Mouse (Mus musculus): Measurements from ENCODE around the gene Cldn6. TPM values are rescaled to one million over a fixed set of nuclear protein-coding genes. Genes with fewer than 3 reads are reported as not detected.

The Cldn6 gene
- polyA plus RNA-seq (2016; fragmentation: Nextera tagmentation; extraction: Ambion mirVana): 7.1 and 8.0 TPM in 2 replicates

DNA sequence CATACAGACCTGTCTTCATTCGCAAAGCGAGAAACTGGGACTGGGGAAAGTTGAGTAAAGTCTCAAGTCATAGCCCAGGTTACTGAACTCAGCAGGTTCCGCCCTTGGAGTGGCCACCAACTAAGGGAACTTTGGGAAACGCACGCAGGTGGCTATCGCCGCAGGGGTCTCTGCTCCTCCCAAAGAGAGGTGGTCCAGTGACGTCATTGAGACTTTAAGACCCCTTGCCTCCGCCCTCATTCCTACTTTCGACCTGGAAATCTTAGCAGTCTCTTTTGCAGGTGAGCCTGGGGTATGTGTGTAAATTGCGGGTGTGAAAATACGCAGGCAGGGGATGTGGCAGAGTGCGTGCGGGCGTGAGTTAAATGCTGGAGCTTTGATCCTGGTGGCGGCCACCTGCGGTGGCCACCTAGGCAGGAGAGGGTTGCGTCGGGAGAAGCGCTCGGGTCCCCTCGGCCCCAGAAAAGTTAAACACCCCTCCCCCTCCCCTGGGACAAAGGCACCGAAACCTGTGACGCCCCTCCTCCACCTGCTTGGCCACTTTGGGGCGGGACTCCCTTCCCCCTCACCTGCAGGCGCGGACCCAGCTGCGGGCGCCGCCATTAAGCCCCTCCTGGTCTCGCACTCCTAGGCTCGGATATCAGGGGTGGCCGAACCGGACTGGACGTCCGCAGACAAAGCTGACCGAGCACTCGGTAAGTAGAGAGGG lies at the start of gene Cldn6:
Gene Cldn6, plus strand, starts transcription at position 123 of the 709 bp plus-strand sequence.
- Histone ChIP-seq H3K4me2 (peak within 1 kb of the TSS; percentile 42), H3K4me3 (replicated peaks) (peak within 1 kb of the TSS; percentile 25), H3K9ac (no peak within 1 kb of the TSS), H3K27me3 (peaks cover 92% of the 10 kb centered on the region), H3K27ac (no peak within 1 kb of the TSS), H3K36me3 (replicated peaks) (no peaks in the 10 kb centered on the region), H3K4me1 (peaks cover 36% of the 10 kb centered on the region), H3K9me3 (no peaks in the 10 kb centered on the region)
- 2% methylated on average over 38 of the region's 38 CpGs for WGBS
- ATAC-seq (ENCODE audit: low FRiP score): no peak

DNA sequence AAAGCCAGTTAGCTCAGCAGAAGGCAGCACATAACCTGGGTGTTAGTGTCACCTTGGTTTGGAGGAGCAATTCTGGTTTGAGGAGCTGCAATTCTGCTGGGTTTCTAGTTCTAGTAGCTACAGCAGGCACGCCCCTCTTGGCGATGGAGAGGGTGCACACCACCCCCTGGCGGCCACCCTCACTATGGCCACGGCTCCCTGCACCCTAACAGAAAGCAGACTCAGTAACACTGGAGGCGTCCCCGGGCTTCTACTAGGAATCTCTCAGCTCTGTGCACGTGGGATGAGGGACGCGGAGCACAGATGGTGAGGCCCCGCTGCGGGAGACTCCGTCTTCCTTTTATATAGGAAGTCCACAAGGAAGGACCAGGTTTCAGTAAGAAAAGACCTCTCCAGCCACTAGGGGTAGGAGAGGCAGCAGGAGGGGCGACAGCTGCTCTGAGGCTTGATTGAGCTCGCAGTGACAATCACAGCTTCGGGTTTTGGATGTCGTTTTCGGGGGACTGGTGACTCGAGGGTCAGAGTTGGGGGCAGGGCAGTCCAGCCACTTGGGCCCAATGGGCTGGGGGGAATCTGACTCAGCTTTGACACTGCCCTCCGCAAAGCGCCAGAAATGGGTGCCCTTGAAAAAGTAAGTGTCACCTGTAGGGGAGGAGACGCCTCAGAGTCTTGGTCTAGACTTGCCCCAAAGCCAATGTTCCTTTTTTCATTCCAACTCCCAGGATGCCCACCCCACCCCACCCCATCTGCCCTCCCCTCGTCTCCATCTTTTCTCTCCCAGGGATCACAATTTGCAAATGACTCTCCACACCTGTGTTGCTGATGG lies 48.6 kb upstream of the Cldn6 start:
- Histone ChIP-seq H3K4me2 (peak overlapping the region; percentile 47), H3K36me3 (replicated peaks) (no peaks in the 10 kb centered on the region), H3K9me3 (no peaks in the 10 kb centered on the region), H3K9ac (0 out of 2 replicates have a peak overlapping the region, but pooled peaks have one; percentile 21), H3K4me3 (replicated peaks) (peak overlapping the region; percentile 10; the same call in 1 of the 2 replicates), H3K27ac (no peak overlapping the region), H3K4me1 (peaks cover 4% of the 10 kb centered on the region; the same call in 1 of the 2 replicates), H3K27me3 (no peaks in the 10 kb centered on the region)
- peak; percentile 88 for ATAC-seq (ENCODE audit: low FRiP score)
- WGBS: 17% methylated on average over 22 of the region's 22 CpGs

DNA sequence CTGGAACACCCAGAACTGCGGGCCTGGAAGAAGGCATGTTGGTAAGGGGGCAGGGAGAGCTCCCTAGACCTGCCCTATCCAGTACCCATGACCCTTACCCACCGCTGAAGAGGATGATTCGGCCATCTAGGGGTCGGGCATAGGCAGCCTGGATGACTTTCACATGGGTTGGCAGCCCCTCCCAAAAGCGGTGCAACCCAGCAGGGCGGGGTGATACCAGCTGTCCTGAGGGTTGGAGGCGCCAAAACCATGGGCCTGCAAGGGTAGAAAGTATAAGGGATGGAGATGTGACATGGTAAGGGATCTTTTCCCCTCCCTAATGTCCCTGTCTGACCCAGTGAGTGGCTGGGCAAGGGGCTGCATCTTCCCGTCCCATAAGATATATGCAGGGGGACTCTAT lies 47.8 kb upstream of the Cldn6 start:
- Histone ChIP-seq H3K27me3 (no peaks in the 10 kb centered on the region), H3K27ac (no peak overlapping the region), H3K4me3 (replicated peaks) (no peak overlapping the region), H3K9ac (no peak overlapping the region), H3K9me3 (no peaks in the 10 kb centered on the region), H3K36me3 (replicated peaks) (no peaks in the 10 kb centered on the region), H3K4me1 (peaks cover 4% of the 10 kb centered on the region; the same call in 1 of the 2 replicates), H3K4me2 (no peak overlapping the region)
- ATAC-seq (ENCODE audit: low FRiP score): no peak
- 82% methylated on average over 8 of the region's 8 CpGs for WGBS

DNA sequence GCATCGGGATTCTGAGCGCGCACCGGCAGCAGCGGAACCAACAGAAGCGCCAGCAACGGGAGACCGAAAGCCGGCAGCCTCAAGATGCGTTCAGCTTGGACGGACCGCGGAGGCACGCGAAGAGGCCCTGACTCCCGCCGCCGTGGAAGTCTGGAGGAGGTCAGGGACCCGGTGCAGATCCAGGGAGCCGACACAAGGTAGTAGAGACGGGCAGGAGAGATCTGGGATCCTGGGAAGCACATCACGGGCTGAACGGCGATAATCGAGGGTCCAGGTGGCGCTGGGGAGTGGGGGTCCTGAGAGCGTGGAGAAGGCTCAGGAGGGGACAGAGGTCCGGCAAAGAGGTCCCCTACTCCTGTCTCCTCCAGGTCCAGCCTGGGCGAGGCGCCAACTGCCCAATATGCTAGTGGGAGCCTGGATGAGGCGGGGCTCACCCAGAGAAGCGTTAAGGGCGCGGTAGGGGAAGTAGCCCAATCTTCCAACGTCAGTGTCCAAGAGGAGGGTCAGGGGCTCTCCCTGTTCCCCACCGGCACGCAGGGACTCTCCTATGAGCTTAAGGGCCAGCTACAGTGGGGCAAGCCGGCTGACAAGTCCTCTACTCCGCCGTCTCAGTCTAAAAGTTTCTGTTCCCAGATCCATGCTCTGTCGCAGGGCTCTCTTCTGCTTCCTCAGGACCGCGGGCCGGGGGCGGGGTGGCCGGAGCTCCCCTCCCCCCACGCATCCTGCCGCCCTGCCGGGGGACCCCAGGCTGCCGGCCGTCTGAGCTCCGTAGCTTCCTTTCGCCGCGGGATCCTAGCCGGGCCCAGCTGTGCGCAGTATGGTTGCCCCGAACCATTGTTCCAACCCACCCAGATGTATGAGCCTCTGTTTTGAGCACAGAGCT lies 34.2 kb upstream of the Cldn6 start, which contains the start of gene Mmp25:
Gene Mmp25, minus strand, starts transcription at position 665 of the 883 bp plus-strand sequence.
- H3K4me1 ChIP-seq: peaks cover 10% of the 10 kb centered on the region
- peak within 1 kb of the TSS; percentile 53 for H3K9ac ChIP-seq
- no peak for ATAC-seq (ENCODE audit: low FRiP score)
- H3K4me3 ChIP-seq (replicated peaks): peak within 1 kb of the TSS; percentile 39
- H3K9me3 ChIP-seq: no peaks in the 10 kb centered on the region
- under 1% methylated on average over 57 of the region's 58 CpGs for WGBS
- peak within 1 kb of the TSS; percentile 70 for H3K4me2 ChIP-seq
- no peak within 1 kb of the TSS for H3K27ac ChIP-seq
- H3K27me3 ChIP-seq: peaks cover 45% of the 10 kb centered on the region
- no peaks in the 10 kb centered on the region for H3K36me3 ChIP-seq (replicated peaks)

DNA sequence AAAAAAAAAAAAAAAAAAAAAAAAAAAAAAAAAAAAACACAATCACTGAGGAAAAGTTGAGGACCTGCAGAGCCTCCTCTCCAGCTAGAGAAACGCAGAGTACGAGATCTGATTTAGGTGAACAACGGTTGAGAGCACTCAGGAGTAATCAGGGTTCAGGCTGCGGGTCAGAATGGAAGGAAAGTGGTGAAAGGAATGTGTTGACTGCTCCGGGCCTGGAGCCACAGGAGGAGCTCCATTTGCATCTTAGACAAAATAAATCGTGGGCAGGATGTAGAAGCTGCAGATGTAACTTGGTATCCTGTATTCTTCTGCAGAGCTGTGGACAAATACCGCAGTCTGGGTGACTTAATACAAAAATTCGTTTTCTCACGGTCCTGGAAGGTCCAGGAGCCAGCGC lies 33.2 kb upstream of the Cldn6 start:
- Histone ChIP-seq H3K4me3 (replicated peaks) (no peak overlapping the region), H3K9me3 (no peaks in the 10 kb centered on the region), H3K4me1 (peaks cover 10% of the 10 kb centered on the region), H3K27me3 (peaks cover 45% of the 10 kb centered on the region), H3K9ac (no peak overlapping the region), H3K27ac (no peak overlapping the region), H3K4me2 (no peak overlapping the region), H3K36me3 (replicated peaks) (no peaks in the 10 kb centered on the region)
- whole genome bisulfite sequencing: 32% methylated on average over 10 of the region's 10 CpGs
- no peak for ATAC-seq (ENCODE audit: low FRiP score)

DNA sequence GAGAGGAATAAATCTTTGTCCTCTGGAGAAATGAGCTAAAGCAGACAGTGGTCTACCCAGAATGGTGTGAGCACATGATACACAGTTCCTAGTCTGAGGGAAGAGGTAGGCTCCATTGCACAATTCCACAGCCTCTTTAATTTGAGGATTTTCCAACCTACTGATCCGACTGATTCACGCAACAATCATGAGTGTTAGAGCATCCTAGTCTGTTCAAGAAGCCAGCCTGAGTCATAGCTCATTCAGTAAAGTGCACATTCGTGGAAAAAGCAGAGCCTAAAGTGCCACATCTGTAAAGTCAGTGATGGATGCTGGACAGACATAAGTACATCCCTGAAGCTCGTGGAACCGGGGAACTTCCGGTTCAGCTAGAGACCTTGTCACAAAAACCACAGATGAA lies 27.7 kb upstream of the Cldn6 start:
- WGBS: 84% methylated on average over 6 of the region's 6 CpGs
- no peak overlapping the region for H3K4me2 ChIP-seq
- H3K27me3 ChIP-seq: peaks cover 16% of the 10 kb centered on the region
- no peaks in the 10 kb centered on the region for H3K4me1 ChIP-seq
- no peak overlapping the region for H3K9ac ChIP-seq
- no peaks in the 10 kb centered on the region for H3K36me3 ChIP-seq (replicated peaks)
- no peaks in the 10 kb centered on the region for H3K9me3 ChIP-seq
- no peak for ATAC-seq (ENCODE audit: low FRiP score)
- no peak overlapping the region for H3K4me3 ChIP-seq (replicated peaks)
- no peak overlapping the region for H3K27ac ChIP-seq

DNA sequence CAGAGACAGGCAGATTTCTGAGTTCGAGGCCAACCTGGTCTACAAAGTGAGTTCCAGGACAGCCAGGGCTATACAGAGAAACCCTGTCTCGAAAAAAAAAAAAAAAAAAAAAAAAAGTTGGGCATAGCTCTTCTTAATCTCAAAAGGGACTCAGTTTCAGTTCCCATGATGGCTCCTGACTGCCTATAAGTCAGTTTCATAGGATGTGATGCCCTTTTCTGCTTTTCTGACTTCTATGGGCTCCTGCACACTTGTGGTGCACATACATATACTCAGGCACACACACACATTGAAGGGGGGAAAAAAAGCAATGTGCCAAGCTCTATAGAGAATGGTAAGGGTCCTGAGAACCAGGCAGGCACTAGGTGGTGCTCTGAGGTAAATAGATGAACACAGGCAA lies 25.7 kb upstream of the Cldn6 start:
- no peak for ATAC-seq (ENCODE audit: low FRiP score)
- Histone ChIP-seq H3K27me3 (peaks cover 14% of the 10 kb centered on the region), H3K4me1 (no peaks in the 10 kb centered on the region), H3K4me3 (replicated peaks) (no peak overlapping the region), H3K4me2 (no peak overlapping the region), H3K9ac (no peak overlapping the region), H3K36me3 (replicated peaks) (no peaks in the 10 kb centered on the region), H3K9me3 (no peaks in the 10 kb centered on the region), H3K27ac (no peak overlapping the region)
- WGBS: 81% methylated on average over 2 of the region's 2 CpGs

DNA sequence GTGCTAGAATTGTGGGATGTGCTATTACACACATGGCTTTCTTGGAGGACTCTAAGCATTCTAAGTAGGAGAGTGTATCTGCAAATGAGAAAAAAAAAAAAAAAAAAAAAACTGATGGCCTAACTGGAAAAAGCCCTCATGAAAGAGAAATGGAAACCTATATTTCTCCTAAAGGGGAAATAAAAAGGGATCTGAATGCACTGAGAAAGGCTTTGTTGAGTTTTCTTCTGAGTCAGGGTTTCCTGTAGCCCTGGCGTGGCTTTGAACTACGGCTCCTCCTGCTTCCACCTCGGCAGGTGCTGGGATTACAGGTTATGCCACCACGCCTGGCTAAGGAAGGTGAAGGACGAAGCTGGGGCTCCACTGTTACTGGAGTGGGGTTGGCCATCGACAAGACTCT lies 25.0 kb upstream of the Cldn6 start:
- H3K4me2 ChIP-seq: no peak overlapping the region
- H3K9me3 ChIP-seq: no peaks in the 10 kb centered on the region
- 70% methylated on average over 6 of the region's 6 CpGs for WGBS
- no peak overlapping the region for H3K9ac ChIP-seq
- no peaks in the 10 kb centered on the region for H3K4me1 ChIP-seq
- no peak overlapping the region for H3K4me3 ChIP-seq (replicated peaks)
- H3K36me3 ChIP-seq (replicated peaks): no peaks in the 10 kb centered on the region
- no peak overlapping the region for H3K27ac ChIP-seq
- peaks cover 17% of the 10 kb centered on the region for H3K27me3 ChIP-seq
- no peak for ATAC-seq (ENCODE audit: low FRiP score)

DNA sequence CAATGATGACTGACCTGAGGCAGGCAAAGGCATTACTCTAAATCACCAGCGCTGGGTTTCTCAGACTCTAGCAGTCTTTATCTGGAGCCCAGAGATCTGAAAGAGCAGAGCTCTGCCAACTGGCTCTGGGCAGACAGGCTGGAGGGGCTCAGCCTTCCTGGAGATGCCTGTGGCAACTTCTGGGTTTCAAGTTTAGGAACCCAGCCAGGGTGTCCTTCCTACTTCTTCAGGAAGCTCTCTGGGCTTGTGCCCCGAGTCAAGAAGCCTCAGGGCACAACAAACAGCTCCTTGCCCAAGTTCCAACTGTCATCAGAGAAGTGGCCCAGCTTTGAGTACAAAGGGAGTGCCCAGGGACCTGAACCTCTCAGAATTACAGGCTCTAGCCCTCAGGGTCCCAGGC lies 24.6 kb upstream of the Cldn6 start:
- H3K27ac ChIP-seq: no peak overlapping the region
- H3K9ac ChIP-seq: no peak overlapping the region
- WGBS: 72% methylated on average over 2 of the region's 2 CpGs
- H3K4me2 ChIP-seq: no peak overlapping the region
- H3K9me3 ChIP-seq: no peaks in the 10 kb centered on the region
- no peaks in the 10 kb centered on the region for H3K36me3 ChIP-seq (replicated peaks)
- no peak overlapping the region for H3K4me3 ChIP-seq (replicated peaks)
- no peaks in the 10 kb centered on the region for H3K4me1 ChIP-seq
- no peak for ATAC-seq (ENCODE audit: low FRiP score)
- H3K27me3 ChIP-seq: peaks cover 21% of the 10 kb centered on the region

DNA sequence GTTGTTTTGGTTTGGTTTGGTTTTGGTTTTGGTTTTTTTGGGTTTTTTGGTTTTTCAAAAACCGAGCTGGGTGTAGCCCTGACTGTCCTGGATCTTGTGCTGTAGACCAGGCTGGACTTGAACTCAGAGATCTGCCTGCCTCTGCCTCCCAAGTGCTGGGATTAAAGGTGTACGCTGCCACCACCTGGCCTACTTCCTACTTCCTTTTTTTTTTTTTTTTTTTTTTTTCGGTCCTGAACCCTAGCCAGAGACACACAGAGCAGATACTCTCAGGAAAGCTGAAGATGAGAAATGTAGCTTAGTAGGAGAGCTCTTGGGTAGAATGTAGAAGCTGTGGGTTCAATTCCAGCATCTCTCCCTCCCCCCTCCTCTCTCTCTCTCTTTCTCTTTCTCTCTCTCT lies 20.6 kb upstream of the Cldn6 start:
- no peak overlapping the region for H3K27ac ChIP-seq
- no peak overlapping the region for H3K4me3 ChIP-seq (replicated peaks)
- peaks cover 2% of the 10 kb centered on the region; the same call in 1 of the 2 replicates for H3K4me1 ChIP-seq
- no peaks in the 10 kb centered on the region for H3K9me3 ChIP-seq
- no peak overlapping the region for H3K9ac ChIP-seq
- no peak overlapping the region for H3K4me2 ChIP-seq
- WGBS: 64% methylated on average over 3 of the region's 3 CpGs
- H3K36me3 ChIP-seq (replicated peaks): no peaks in the 10 kb centered on the region
- no peak for ATAC-seq (ENCODE audit: low FRiP score)
- peaks cover 58% of the 10 kb centered on the region for H3K27me3 ChIP-seq

DNA sequence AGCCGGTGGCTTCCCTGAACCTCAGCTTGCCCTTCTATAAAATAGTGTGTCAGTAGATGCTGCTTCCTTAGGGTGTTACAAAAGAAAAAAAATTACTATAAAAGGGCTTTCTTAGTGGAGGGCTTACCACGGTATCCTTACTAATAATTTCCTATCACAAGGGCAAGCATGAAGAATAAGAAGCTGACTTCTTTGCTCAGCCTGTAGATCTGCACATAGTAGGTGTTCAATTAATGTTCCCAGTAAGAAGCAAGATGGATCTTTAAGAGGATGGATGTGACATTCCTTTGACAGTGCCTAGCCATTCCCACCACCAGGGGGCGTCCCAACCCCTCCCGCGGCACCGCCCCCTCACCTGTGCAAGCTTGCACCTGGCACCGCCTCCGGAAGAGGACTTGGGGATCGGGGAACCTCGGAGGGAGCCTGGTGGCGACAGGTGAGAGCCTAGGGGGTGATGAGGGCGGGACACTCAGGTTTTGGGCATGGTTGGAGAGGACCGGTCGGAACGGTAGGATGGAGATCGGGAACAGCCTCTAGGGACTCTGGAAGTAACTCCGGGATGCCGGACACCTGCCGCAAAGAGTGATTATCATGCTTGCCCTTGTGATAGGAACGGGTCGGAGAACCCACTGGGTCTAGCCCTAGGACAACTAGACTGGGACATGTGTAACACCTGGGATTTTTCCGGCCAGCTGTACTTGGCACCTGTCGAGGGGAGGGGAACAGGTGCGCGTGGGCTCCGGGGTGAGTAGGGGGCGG lies 18.8 kb upstream of the Cldn6 start, which contains the start of gene Bicdl2:
Gene Bicdl2, plus strand, starts transcription at position 390 of the 759 bp plus-strand sequence.
- Histone ChIP-seq H3K4me3 (replicated peaks) (0 out of 2 replicates have a peak within 1 kb of the TSS, but pooled peaks have one; percentile 8), H3K27ac (no peak within 1 kb of the TSS), H3K36me3 (replicated peaks) (no peaks in the 10 kb centered on the region), H3K4me2 (peak within 1 kb of the TSS; percentile 13; the same call in 1 of the 2 replicates), H3K9ac (no peak within 1 kb of the TSS), H3K4me1 (peaks cover 2% of the 10 kb centered on the region; the same call in 1 of the 2 replicates), H3K9me3 (no peaks in the 10 kb centered on the region), H3K27me3 (peaks cover 57% of the 10 kb centered on the region)
- no peak for ATAC-seq (ENCODE audit: low FRiP score)
- WGBS: 7% methylated on average over 27 of the region's 27 CpGs

All from forebrain, embryonic 12.5 days (tissue).